Mouse (Mus musculus) urinary bladder, adult 18-20 months (tissue): Measurements from ENCODE around the gene Orc2.
A peak's percentile ranks its signal among the peaks of the same experiment; 100 is the strongest.

Experiments
- DNase-seq, 2 experiments: peaks; one replicate each; pipeline ENCODE4 v3.0.0; 2022; ENCODE audit warnings: low spot score in 2 of 2, mixed read lengths in 2 of 2

Orc2 gene

GRCm38 (mm10) chr1:58423371-58424248 is 81.3 kb downstream of the Orc2 start, which contains the start of gene Clk1:
Clk1 (minus strand) TSS chr1:58424066.
- peak; percentile 96 to 99 for DNase-seq

DNA sequence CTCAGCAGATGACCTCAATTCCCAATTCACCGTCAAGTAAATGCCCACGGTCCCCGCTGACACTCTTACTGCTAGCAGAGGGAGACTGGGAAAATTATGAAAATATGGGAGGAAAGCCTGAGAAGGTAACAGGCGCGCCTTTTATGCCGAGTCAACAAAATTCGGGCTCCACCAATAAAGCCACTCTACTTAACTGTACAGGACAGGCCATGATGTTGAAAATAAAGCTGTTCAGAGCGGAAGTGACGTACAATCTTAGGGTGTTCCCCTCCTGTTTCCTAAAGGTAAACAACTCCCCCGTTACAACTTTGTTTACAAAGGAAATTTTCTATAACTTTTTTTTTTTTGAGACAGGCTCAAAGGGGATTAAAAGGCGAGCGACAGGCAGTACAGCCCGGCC is 82.0 kb downstream of the Orc2 start:
- DNase-seq: no peak

GRCm38 (mm10) chr1:58420961-58421360 is 83.9 kb downstream of the Orc2 start:
- no peak for DNase-seq

- DNase-seq: no peak
Measured at GRCm38 (mm10) chr1:58420032-58420431, 84.9 kb downstream of the Orc2 start.

DNA sequence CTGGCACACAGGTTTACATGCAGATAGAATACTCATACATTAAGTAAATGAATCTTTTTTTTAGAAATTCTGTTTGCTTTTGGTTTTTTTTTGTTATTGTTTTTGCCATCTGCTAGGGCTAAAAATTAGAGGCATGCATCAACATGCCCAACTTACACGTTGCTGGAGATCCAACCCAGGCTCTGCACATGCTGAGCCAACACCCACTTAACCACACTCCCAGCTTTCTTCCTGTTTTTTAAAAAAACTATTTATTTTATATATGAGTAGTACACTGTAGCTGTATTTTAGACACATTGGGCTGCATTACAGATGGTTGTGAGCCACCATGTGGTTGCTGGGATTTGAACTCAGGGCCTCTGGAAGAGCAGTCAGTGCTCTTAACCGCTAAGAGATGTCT is 88.9 kb downstream of the Orc2 start:
- DNase-seq: no peak

GRCm38 (mm10) chr1:58415442-58415841 is 89.5 kb downstream of the Orc2 start:
- DNase-seq: no peak
